Mouse (Mus musculus) midbrain, postnatal 0 days (tissue): Measurements from ENCODE around the gene Dpp3. TPM values are rescaled to one million over a fixed set of nuclear protein-coding genes. Genes with fewer than 3 reads are reported as not detected.
A peak's percentile ranks its signal among the peaks of the same experiment; 100 is the strongest.

Experiments
- ATAC-seq: fragments of 200-750 bp; cut with Nextera tagmentation; 2 replicates; pipeline ENCODE4 v1.8.0; 2017; ENCODE audit warnings: moderate number of reproducible peaks, mild to moderate bottlenecking, moderate TSS enrichment, moderate library complexity; ENCODE audit not compliant: low FRiP score
- DNase-seq: peaks from one replicate; pipeline ENCODE4 v3.0.0-alpha.2; 2015; ENCODE audit warnings: low spot score
- H3K27ac ChIP-seq: fragments of 300-500 bp; sonication (generic); 2 replicates; pipeline ENCODE4 v1.5.1; 2014; ENCODE audit warnings: low read depth, mild to moderate bottlenecking, low read length, mixed read lengths
- H3K27me3 ChIP-seq: fragments of 300-500 bp; sonication (generic); 2 replicates; pipeline ENCODE4 v1.6.1; 2014; ENCODE audit warnings: low read length, control low read depth, mixed read lengths; ENCODE audit not compliant: insufficient read depth
- H3K36me3 ChIP-seq: fragments of 300-500 bp; sonication (generic); 2 replicates; pipeline ENCODE4 v1.6.1; 2014; ENCODE audit warnings: low read length, control low read depth, mixed read lengths; ENCODE audit not compliant: insufficient read depth
- H3K4me1 ChIP-seq: fragments of 300-500 bp; sonication (generic); 2 replicates; pipeline ENCODE4 v1.6.1; 2014; ENCODE audit warnings: mild to moderate bottlenecking, control low read depth, antibody characterized with exemption, low read length, mixed read lengths; ENCODE audit not compliant: insufficient read depth
- H3K4me2 ChIP-seq: fragments of 300-500 bp; sonication (generic); 2 replicates; pipeline ENCODE4 v1.6.1; 2014; ENCODE audit warnings: low read depth, mild to moderate bottlenecking, low read length, mixed read lengths; ENCODE audit not compliant: poor library complexity, severe bottlenecking
- H3K4me3 ChIP-seq: fragments of 300-500 bp; sonication (generic); 2 replicates; pipeline ENCODE4 v1.5.1; 2014; ENCODE audit warnings: low read depth, mild to moderate bottlenecking, low read length, moderate library complexity
- H3K9ac ChIP-seq: fragments of 300-500 bp; sonication (generic); replicated peaks from 2 replicates; pipeline ENCODE4 v1.6.1; 2014; ENCODE audit warnings: mild to moderate bottlenecking, low read length, moderate library complexity, mixed read lengths; ENCODE audit not compliant: poor library complexity, severe bottlenecking
- H3K9me3 ChIP-seq: fragments of 300-500 bp; sonication (generic); 2 replicates; pipeline ENCODE4 v1.6.1; 2016; ENCODE audit warnings: low read length, control low read depth
- CTCF ChIP-seq: IDR thresholded peaks from 2 replicates; pipeline ENCODE4 v1.5.1; 2016; ENCODE audit warnings: antibody characterized with exemption, mild to moderate bottlenecking
- WGBS: fragments of 180-500 bp; shearing (Covaris S2); extraction: QIAGEN DNeasy Blood & Tissue Kit; methylation state at CpG from one replicate; pipeline ENCODE4 v1.1.7; 2014; 5-methylcytosine and 5-hydroxymethylcytosine counted together
- polyA plus RNA-seq: library from polyadenylated mRNA; unstranded; fragments of >200 nt; fragmentation: Nextera tagmentation; extraction: Ambion mirVana; gene quantifications from 2 replicates; pipeline ENCODE4 v1.2.1, GENCODE M21; 2015
- total RNA-seq: library from RNA; depleted of rRNA; stranded (reverse); fragments of >200 nt; gene quantifications from 2 replicates; pipeline ENCODE4 v1.2.3, GENCODE M21; 2014

Dpp3 gene
- total and polyA plus RNA-seq, 2 experiments from 2014 or later, result 84.6 to 87.7 TPM

GRCm38 (mm10) chr19:4942551-4943252 is 14.6 kb upstream of the Dpp3 start, which contains the start of gene Peli3:
TSS of gene Peli3 (minus strand) at chr19:4943127.
- H3K36me3 ChIP-seq, result peaks cover 5% of the 10 kb centered on the region; the same call in 1 of the 2 replicates
- H3K4me1 ChIP-seq, result peaks cover 6% of the 10 kb centered on the region; the same call in 1 of the 2 replicates
- H3K27me3 ChIP-seq, result no peaks in the 10 kb centered on the region
- peak within 1 kb of the TSS; percentile 83 for H3K27ac ChIP-seq
- no peaks in the 10 kb centered on the region for H3K9me3 ChIP-seq
- peak within 1 kb of the TSS; percentile 61 for H3K4me3 ChIP-seq
- 0% methylated on average over 45 of the region's 55 CpGs for WGBS
- ATAC-seq (peak; percentile 93), DNase-seq (peak; percentile 88)
- H3K4me2 ChIP-seq, result peak within 1 kb of the TSS; percentile 60
- H3K9ac ChIP-seq, result peak within 1 kb of the TSS; percentile 78
- no peak for TF ChIP-seq CTCF

GRCm38 (mm10) chr19:4937444-4938310 is 9.6 kb upstream of the Dpp3 start:
- 87% methylated on average over 17 of the region's 17 CpGs for WGBS
- Histone ChIP-seq H3K27ac (no peak overlapping the region), H3K9me3 (no peaks in the 10 kb centered on the region), H3K4me1 (peaks cover 6% of the 10 kb centered on the region; the same call in 1 of the 2 replicates), H3K36me3 (peaks cover 34% of the 10 kb centered on the region), H3K9ac (no peak overlapping the region), H3K27me3 (no peaks in the 10 kb centered on the region), H3K4me3 (no peak overlapping the region), H3K4me2 (no peak overlapping the region)
- no peak for TF ChIP-seq CTCF
- DNase-seq, result no peak
- ATAC-seq, result no peak

- no peak overlapping the region for H3K4me3 ChIP-seq
- no peak overlapping the region for H3K9ac ChIP-seq
- H3K27ac ChIP-seq, result no peak overlapping the region
- H3K9me3 ChIP-seq, result no peaks in the 10 kb centered on the region
- TF ChIP-seq CTCF, result no peak
- ATAC-seq, result no peak
- H3K4me2 ChIP-seq, result no peak overlapping the region
- peaks cover 5% of the 10 kb centered on the region; the same call in 1 of the 2 replicates for H3K4me1 ChIP-seq
- H3K36me3 ChIP-seq, result peaks cover 41% of the 10 kb centered on the region
- no peaks in the 10 kb centered on the region for H3K27me3 ChIP-seq
- 92% methylated on average over 2 of the region's 2 CpGs for WGBS
- DNase-seq, result no peak
Measured at GRCm38 (mm10) chr19:4936896-4937295, 8.8 kb upstream of the Dpp3 start.

- peak overlapping the region; percentile 34 for H3K9ac ChIP-seq
- peak overlapping the region; percentile 74; the same call in 1 of the 2 replicates for H3K27ac ChIP-seq
- peak overlapping the region; percentile 59 for H3K4me3 ChIP-seq
- ATAC-seq (0 out of 2 replicates have a peak, but pooled peaks have one; percentile 20), DNase-seq (peak; percentile 33)
- WGBS, result 49% methylated on average over 5 of the region's 5 CpGs
- H3K4me2 ChIP-seq, result peak overlapping the region; percentile 59
- H3K36me3 ChIP-seq, result peaks cover 27% of the 10 kb centered on the region
- TF ChIP-seq CTCF, result no peak
- no peaks in the 10 kb centered on the region for H3K9me3 ChIP-seq
- H3K27me3 ChIP-seq, result no peaks in the 10 kb centered on the region
- H3K4me1 ChIP-seq, result peaks cover 8% of the 10 kb centered on the region; the same call in 1 of the 2 replicates
Measured at GRCm38 (mm10) chr19:4928781-4929180, 694 bp upstream of the Dpp3 start.

GRCm38 (mm10) chr19:4925121-4925860 is 2.8 kb downstream of the Dpp3 start:
- no peak for TF ChIP-seq CTCF
- Histone ChIP-seq H3K4me1 (peaks cover 8% of the 10 kb centered on the region; the same call in 1 of the 2 replicates), H3K4me3 (no peak overlapping the region), H3K27ac (no peak overlapping the region), H3K36me3 (peaks cover 45% of the 10 kb centered on the region), H3K27me3 (no peaks in the 10 kb centered on the region), H3K4me2 (no peak overlapping the region), H3K9ac (no peak overlapping the region), H3K9me3 (no peaks in the 10 kb centered on the region)
- 97% methylated on average over 11 of the region's 11 CpGs for WGBS
- no peak for ATAC-seq
- DNase-seq, result no peak
